Mouse (Mus musculus): Measurements from ENCODE around the gene Gm10717. TPM values are rescaled to one million over a fixed set of nuclear protein-coding genes. Genes with fewer than 3 reads are reported as not detected.
"Not testable (repeated sequence)": the region's sequence is repeated elsewhere in the genome, so short reads cannot be mapped to it uniquely, and the experiment has no call there.

The Gm10717 gene
- not detected in 2 replicates for polyA plus RNA-seq (2014; fragmentation: Nextera tagmentation; extraction: Ambion mirVana)

GRCm38 (mm10) chr9:3024912-3025467 lies at the start of gene Gm10717:
Gene Gm10717, plus strand, starts transcription at chr9:3025417.
- not testable (repeated sequence) for H3K9ac ChIP-seq (ENCODE audit: low read depth, low read length); H3K9me3 ChIP-seq (ENCODE audit: control insufficient read depth, low read length); H3K27ac ChIP-seq (ENCODE audit: low read depth, low read length); H3K4me1 ChIP-seq (replicated peaks; ENCODE audit: control insufficient read depth, insufficient read depth, low read length); H3K27me3 ChIP-seq (replicated peaks; ENCODE audit: control insufficient read depth, insufficient read depth, low read length); H3K36me3 ChIP-seq (ENCODE audit: control insufficient read depth, insufficient read depth, low read length); H3K4me2 ChIP-seq; ATAC-seq (replicated peaks; ENCODE audit: low FRiP score); H3K4me3 ChIP-seq (ENCODE audit: low read depth, low read length); DNase-seq (ENCODE audit: low spot score)
- 71% methylated on average over 12 of the region's 12 CpGs for WGBS

- H3K9ac ChIP-seq (ENCODE audit: low read depth, low read length); H3K9me3 ChIP-seq (ENCODE audit: control insufficient read depth, low read length); DNase-seq (ENCODE audit: low spot score); H3K27ac ChIP-seq (ENCODE audit: low read depth, low read length); H3K4me3 ChIP-seq (ENCODE audit: low read depth, low read length); H3K27me3 ChIP-seq (replicated peaks; ENCODE audit: control insufficient read depth, insufficient read depth, low read length); H3K4me1 ChIP-seq (replicated peaks; ENCODE audit: control insufficient read depth, insufficient read depth, low read length); H3K4me2 ChIP-seq; ATAC-seq (replicated peaks; ENCODE audit: low FRiP score); H3K36me3 ChIP-seq (ENCODE audit: control insufficient read depth, insufficient read depth, low read length): not testable (repeated sequence)
- 64% methylated on average over 12 of the region's 12 CpGs for WGBS
Observed at GRCm38 (mm10) chr9:3000445-3000972, 24.7 kb upstream of the Gm10717 start, which contains the start of gene Gm10722. Gene Gm10722, plus strand, starts transcription at chr9:3000922.

- H3K4me3 ChIP-seq (ENCODE audit: low read depth, low read length); H3K4me1 ChIP-seq (replicated peaks; ENCODE audit: control insufficient read depth, insufficient read depth, low read length); H3K4me2 ChIP-seq; H3K9ac ChIP-seq (ENCODE audit: low read depth, low read length); ATAC-seq (replicated peaks; ENCODE audit: low FRiP score); H3K27me3 ChIP-seq (replicated peaks; ENCODE audit: control insufficient read depth, insufficient read depth, low read length); H3K27ac ChIP-seq (ENCODE audit: low read depth, low read length); H3K9me3 ChIP-seq (ENCODE audit: control insufficient read depth, low read length); DNase-seq (ENCODE audit: low spot score); H3K36me3 ChIP-seq (ENCODE audit: control insufficient read depth, insufficient read depth, low read length): not testable (repeated sequence)
- WGBS: 62% methylated on average over 8 of the region's 8 CpGs
Observed at GRCm38 (mm10) chr9:3001006-3001405, 24.2 kb upstream of the Gm10717 start.

- WGBS: 56% methylated on average over 8 of the region's 11 CpGs
Observed at GRCm38 (mm10) chr9:3001948-3002659, 23.1 kb upstream of the Gm10717 start.

GRCm38 (mm10) chr9:3002794-3003396 lies 22.3 kb upstream of the Gm10717 start, which contains the start of gene Gm11168:
Gene Gm11168, plus strand, starts transcription at chr9:3003346.
- WGBS: 68% methylated on average over 6 of the region's 14 CpGs
- not testable (repeated sequence) for H3K4me3 ChIP-seq (ENCODE audit: low read depth, low read length); H3K36me3 ChIP-seq (ENCODE audit: control insufficient read depth, insufficient read depth, low read length); H3K27ac ChIP-seq (ENCODE audit: low read depth, low read length); H3K9ac ChIP-seq (ENCODE audit: low read depth, low read length); H3K27me3 ChIP-seq (replicated peaks; ENCODE audit: control insufficient read depth, insufficient read depth, low read length); DNase-seq (ENCODE audit: low spot score); H3K9me3 ChIP-seq (ENCODE audit: control insufficient read depth, low read length); H3K4me2 ChIP-seq; ATAC-seq (replicated peaks; ENCODE audit: low FRiP score); H3K4me1 ChIP-seq (replicated peaks; ENCODE audit: control insufficient read depth, insufficient read depth, low read length)

More at GRCm38 (mm10) chr9:3001948-3002659, 23.1 kb upstream of the Gm10717 start:
- H3K27ac ChIP-seq (ENCODE audit: low read depth, low read length); H3K4me3 ChIP-seq (ENCODE audit: low read depth, low read length); H3K9me3 ChIP-seq (ENCODE audit: control insufficient read depth, low read length); H3K36me3 ChIP-seq (ENCODE audit: control insufficient read depth, insufficient read depth, low read length); H3K4me1 ChIP-seq (replicated peaks; ENCODE audit: control insufficient read depth, insufficient read depth, low read length); H3K9ac ChIP-seq (ENCODE audit: low read depth, low read length); H3K27me3 ChIP-seq (replicated peaks; ENCODE audit: control insufficient read depth, insufficient read depth, low read length); DNase-seq (ENCODE audit: low spot score); H3K4me2 ChIP-seq: not testable (repeated sequence)
- ATAC-seq (replicated peaks; ENCODE audit: low FRiP score): peak; percentile 79

GRCm38 (mm10) chr9:3006179-3006578 lies 19.0 kb upstream of the Gm10717 start:
- not testable (repeated sequence) for H3K9me3 ChIP-seq (ENCODE audit: control insufficient read depth, low read length); H3K4me1 ChIP-seq (replicated peaks; ENCODE audit: control insufficient read depth, insufficient read depth, low read length); ATAC-seq (replicated peaks; ENCODE audit: low FRiP score); H3K27ac ChIP-seq (ENCODE audit: low read depth, low read length); DNase-seq (ENCODE audit: low spot score); H3K4me2 ChIP-seq; H3K9ac ChIP-seq (ENCODE audit: low read depth, low read length); H3K27me3 ChIP-seq (replicated peaks; ENCODE audit: control insufficient read depth, insufficient read depth, low read length); H3K36me3 ChIP-seq (ENCODE audit: control insufficient read depth, insufficient read depth, low read length); H3K4me3 ChIP-seq (ENCODE audit: low read depth, low read length)
- 83% methylated on average over 1 of the region's 5 CpGs for WGBS

GRCm38 (mm10) chr9:3006636-3007035 lies 18.6 kb upstream of the Gm10717 start:
- not testable (repeated sequence) for H3K4me2 ChIP-seq; H3K9me3 ChIP-seq (ENCODE audit: control insufficient read depth, low read length); H3K4me3 ChIP-seq (ENCODE audit: low read depth, low read length); H3K27me3 ChIP-seq (replicated peaks; ENCODE audit: control insufficient read depth, insufficient read depth, low read length); DNase-seq (ENCODE audit: low spot score); H3K9ac ChIP-seq (ENCODE audit: low read depth, low read length); H3K27ac ChIP-seq (ENCODE audit: low read depth, low read length); H3K36me3 ChIP-seq (ENCODE audit: control insufficient read depth, insufficient read depth, low read length); H3K4me1 ChIP-seq (replicated peaks; ENCODE audit: control insufficient read depth, insufficient read depth, low read length)
- peak; percentile 70 for ATAC-seq (replicated peaks; ENCODE audit: low FRiP score)
- 68% methylated on average over 7 of the region's 8 CpGs for WGBS

GRCm38 (mm10) chr9:3007272-3007671 lies 17.9 kb upstream of the Gm10717 start:
- DNase-seq (ENCODE audit: low spot score); H3K9ac ChIP-seq (ENCODE audit: low read depth, low read length); H3K9me3 ChIP-seq (ENCODE audit: control insufficient read depth, low read length); H3K4me2 ChIP-seq; H3K27ac ChIP-seq (ENCODE audit: low read depth, low read length); H3K4me3 ChIP-seq (ENCODE audit: low read depth, low read length); H3K4me1 ChIP-seq (replicated peaks; ENCODE audit: control insufficient read depth, insufficient read depth, low read length); ATAC-seq (replicated peaks; ENCODE audit: low FRiP score); H3K27me3 ChIP-seq (replicated peaks; ENCODE audit: control insufficient read depth, insufficient read depth, low read length); H3K36me3 ChIP-seq (ENCODE audit: control insufficient read depth, insufficient read depth, low read length): not testable (repeated sequence)
- 73% methylated on average over 7 of the region's 9 CpGs for WGBS

All from liver, embryonic 11.5 days (tissue).